Mouse (Mus musculus): ENCODE results near the gene Grin2b.

GRCm38 (mm10) chr6:136053346-136053745 lies 120.0 kb downstream of the Grin2b start:
- TF ChIP-seq EP300 (IDR thresholded peaks at IDR 0.05; ENCODE audit: low read depth) (no peak), CTCF (IDR thresholded peaks at IDR 0.05; ENCODE audit: low read depth) (no peak)

Measured in liver, postnatal 0 days (tissue).